Mouse (Mus musculus) MEL (cell line): ENCODE results near the gene Ell. TPM values are rescaled to one million over a fixed set of nuclear protein-coding genes. Genes with fewer than 3 reads are reported as not detected.

ENCODE experiments used
- DNase-seq: peaks from one replicate; pipeline ENCODE4 v3.0.0; 2011; ENCODE audit warnings: low read depth, low spot score
- H3K27ac ChIP-seq: 2 replicates; pipeline ENCODE4 v1.5.1; 2012; ENCODE audit warnings: low read depth, mild to moderate bottlenecking, control low read depth, low read length, moderate library complexity; ENCODE audit not compliant: control insufficient read depth
- H3K27me3 ChIP-seq, 2 experiments: fragments of 150-350 bp in 1 of 2; sonication (generic) in 1 of 2; 2 replicates each; pipeline ENCODE4 v1.6.1; 2012; ENCODE audit warnings: low read length in 2 of 2, mild to moderate bottlenecking in 2 of 2, improper control_type of control experiment in 1 of 2, moderate library complexity in 1 of 2; ENCODE audit not compliant: insufficient read depth in 2 of 2, control insufficient read depth in 1 of 2
- H3K36me3 ChIP-seq, 2 experiments: 2 replicates each; pipeline ENCODE4 v1.6.1; 2012 to 2014; ENCODE audit warnings: low read length in 2 of 2, improper control_type of control experiment in 1 of 2, inconsistent platforms in 1 of 2, mild to moderate bottlenecking in 1 of 2; ENCODE audit not compliant: insufficient read depth in 2 of 2, control insufficient read depth in 1 of 2
- H3K4me1 ChIP-seq, 2 experiments: fragments of 150-350 bp in 1 of 2; sonication (generic) in 1 of 2; 2 replicates each; pipeline ENCODE4 v1.6.1; 2012; ENCODE audit warnings: low read length in 2 of 2, improper control_type of control experiment in 1 of 2, mild to moderate bottlenecking in 1 of 2; ENCODE audit not compliant: insufficient read depth in 2 of 2, control insufficient read depth in 1 of 2
- H3K4me3 ChIP-seq, 2 experiments: fragments of 150-350 bp in 1 of 2; sonication (generic) in 1 of 2; 2 replicates each; pipeline ENCODE4 v1.5.1; 2012; ENCODE audit warnings: low read depth in 2 of 2, low read length in 2 of 2, mild to moderate bottlenecking in 2 of 2, moderate library complexity in 2 of 2, control low read depth in 1 of 2, improper control_type of control experiment in 1 of 2; ENCODE audit not compliant: control insufficient read depth in 1 of 2, insufficient read depth in 1 of 2
- H3K79me2 ChIP-seq: 2 replicates; pipeline ENCODE4 v1.6.1; 2012; ENCODE audit warnings: mild to moderate bottlenecking, low read length, moderate library complexity; ENCODE audit not compliant: control insufficient read depth, poor library complexity, insufficient read depth
- H3K9ac ChIP-seq: 2 replicates; pipeline ENCODE4 v1.6.1; 2012; ENCODE audit warnings: low read depth, mild to moderate bottlenecking, control low read depth, low read length, moderate library complexity; ENCODE audit not compliant: control insufficient read depth, poor library complexity, severe bottlenecking
- H3K9me3 ChIP-seq: fragments of 150-350 bp; sonication (generic); replicated peaks from 2 replicates; pipeline ENCODE4 v1.6.1; 2012; ENCODE audit warnings: mild to moderate bottlenecking, low read length, improper control_type of control experiment, moderate library complexity; ENCODE audit not compliant: insufficient read depth
- BHLHE40 ChIP-seq: IDR thresholded peaks from 2 replicates; pipeline ENCODE4 v1.6.1; 2012; ENCODE audit warnings: low read depth, mild to moderate bottlenecking, inconsistent platforms, low read length, improper control_type of control experiment, borderline replicate concordance
- CHD1 ChIP-seq: IDR thresholded peaks from 2 replicates; pipeline ENCODE4 v1.6.1; 2012; ENCODE audit warnings: low read depth, mild to moderate bottlenecking, inconsistent platforms, low read length, improper control_type of control experiment
- CTCF ChIP-seq, 3 experiments: IDR thresholded peaks in 2 of 3; conservative IDR thresholded peaks in 1 of 3; 2 replicates each; pipeline ENCODE4 v1.5.1; 2011 to 2012; ENCODE audit warnings: low read length in 3 of 3, low read depth in 2 of 3, mild to moderate bottlenecking in 2 of 3, improper control_type of control experiment in 1 of 3, inconsistent platforms in 1 of 3, mixed read lengths in 1 of 3, moderate library complexity in 1 of 3; ENCODE audit not compliant: control insufficient read depth in 1 of 3, insufficient read depth in 1 of 3, poor library complexity in 1 of 3, severe bottlenecking in 1 of 3
- E2F4 ChIP-seq: IDR thresholded peaks from 2 replicates; pipeline ENCODE4 v1.6.1; 2011; ENCODE audit warnings: low read depth, low read length, improper control_type of control experiment, borderline replicate concordance
- ELF1 ChIP-seq: IDR thresholded peaks from 2 replicates; pipeline ENCODE4 v1.6.1; 2014; ENCODE audit warnings: low read depth, mild to moderate bottlenecking, inconsistent platforms, low read length, improper control_type of control experiment, moderate library complexity
- ETS1 ChIP-seq: IDR thresholded peaks from 2 replicates; pipeline ENCODE4 v1.6.1; 2012; ENCODE audit warnings: low read depth, mild to moderate bottlenecking, inconsistent platforms, low read length, improper control_type of control experiment, moderate library complexity
- GABPA ChIP-seq: IDR thresholded peaks from 2 replicates; pipeline ENCODE4 v1.6.1; 2012; ENCODE audit warnings: low read depth, mild to moderate bottlenecking, inconsistent platforms, low read length, improper control_type of control experiment, moderate library complexity
- JUND ChIP-seq: IDR thresholded peaks from 2 replicates; pipeline ENCODE4 v1.6.1; 2011; ENCODE audit warnings: low read depth, mild to moderate bottlenecking, improper control_type of control experiment, low read length
- KAT2A ChIP-seq: conservative IDR thresholded peaks from 2 replicates; pipeline ENCODE4 v1.6.1; 2012; ENCODE audit warnings: low read depth, low read length, improper control_type of control experiment, inconsistent platforms
- MAX ChIP-seq: IDR thresholded peaks from 2 replicates; pipeline ENCODE4 v1.6.1; 2011; ENCODE audit warnings: low read length, improper control_type of control experiment
- MAZ ChIP-seq: IDR thresholded peaks from 2 replicates; pipeline ENCODE4 v1.6.1; 2012; ENCODE audit warnings: low read depth, mild to moderate bottlenecking, inconsistent platforms, low read length, improper control_type of control experiment
- MEF2A ChIP-seq: IDR thresholded peaks from 2 replicates; pipeline ENCODE4 v1.6.1; 2014; ENCODE audit warnings: low read depth, mild to moderate bottlenecking, inconsistent platforms, low read length, improper control_type of control experiment; ENCODE audit not compliant: poor library complexity, insufficient replicate concordance, severe bottlenecking; ENCODE audit errors: extremely low read depth
- MYC ChIP-seq: IDR thresholded peaks from 2 replicates; pipeline ENCODE4 v1.6.1; 2011; ENCODE audit warnings: low read depth, mild to moderate bottlenecking, low read length, improper control_type of control experiment, moderate library complexity
- NELFE ChIP-seq: IDR thresholded peaks from 2 replicates; pipeline ENCODE4 v1.6.1; 2011; ENCODE audit warnings: low read depth, low read length, improper control_type of control experiment
- NRF1 ChIP-seq: IDR thresholded peaks from 2 replicates; pipeline ENCODE4 v1.6.1; 2014; ENCODE audit warnings: low read depth, mild to moderate bottlenecking, inconsistent platforms, low read length, improper control_type of control experiment, moderate library complexity; ENCODE audit not compliant: poor library complexity, insufficient read depth, severe bottlenecking
- POLR2A ChIP-seq, 2 experiments: IDR thresholded peaks; 2 replicates each; pipeline ENCODE4 v1.6.1; 2011 to 2012; ENCODE audit warnings: low read length in 2 of 2, mild to moderate bottlenecking in 2 of 2, control low read depth in 1 of 2, improper control_type of control experiment in 1 of 2, low read depth in 1 of 2, moderate library complexity in 1 of 2; ENCODE audit not compliant: control insufficient read depth in 1 of 2, insufficient read depth in 1 of 2, poor library complexity in 1 of 2
- POLR2AphosphoS2 ChIP-seq: IDR thresholded peaks from 2 replicates; pipeline ENCODE4 v1.6.1; 2011; ENCODE audit warnings: low read length, improper control_type of control experiment
- POLR2AphosphoS5 ChIP-seq: IDR thresholded peaks from 2 replicates; pipeline ENCODE4 v1.6.1; 2012; ENCODE audit warnings: low read depth, borderline replicate concordance, mild to moderate bottlenecking, inconsistent platforms, low read length, moderate library complexity, mixed read lengths
- RAD21 ChIP-seq: IDR thresholded peaks from 2 replicates; pipeline ENCODE4 v1.6.1; 2011; ENCODE audit warnings: mild to moderate bottlenecking, low read depth, low read length, improper control_type of control experiment
- SIN3A ChIP-seq: IDR thresholded peaks from 2 replicates; pipeline ENCODE4 v1.6.1; 2012; ENCODE audit warnings: low read length, improper control_type of control experiment, inconsistent platforms
- SMC3 ChIP-seq: IDR thresholded peaks from 2 replicates; pipeline ENCODE4 v1.6.1; 2011; ENCODE audit warnings: low read depth, low read length, improper control_type of control experiment
- TAL1 ChIP-seq: IDR thresholded peaks from 2 replicates; pipeline ENCODE4 v1.6.1; 2012; ENCODE audit warnings: mild to moderate bottlenecking, inconsistent platforms, low read length, moderate library complexity, mixed read lengths
- TBP ChIP-seq: IDR thresholded peaks from 2 replicates; pipeline ENCODE4 v1.8.0; 2011; ENCODE audit warnings: low read depth, low read length, improper control_type of control experiment
- TCF12 ChIP-seq: IDR thresholded peaks from 2 replicates; pipeline ENCODE4 v1.6.1; 2014; ENCODE audit warnings: low read depth, mild to moderate bottlenecking, inconsistent platforms, low read length, improper control_type of control experiment, moderate library complexity
- UBTF ChIP-seq: IDR thresholded peaks from 2 replicates; pipeline ENCODE4 v1.6.1; 2012; ENCODE audit warnings: low read depth, mild to moderate bottlenecking, inconsistent platforms, low read length, improper control_type of control experiment, moderate library complexity, borderline replicate concordance; ENCODE audit not compliant: insufficient read depth
- USF2 ChIP-seq, 2 experiments: IDR thresholded peaks; 2 replicates each; pipeline ENCODE4 v1.6.1; 2011 to 2012; ENCODE audit warnings: improper control_type of control experiment in 2 of 2, low read length in 2 of 2, borderline replicate concordance in 1 of 2, inconsistent platforms in 1 of 2, low read depth in 1 of 2, mild to moderate bottlenecking in 1 of 2; ENCODE audit not compliant: insufficient read depth in 1 of 2
- ZMIZ1 ChIP-seq: IDR thresholded peaks from 2 replicates; pipeline ENCODE4 v1.6.1; 2012; ENCODE audit warnings: low read depth, mild to moderate bottlenecking, inconsistent platforms, low read length, improper control_type of control experiment, moderate library complexity
- ZNF384 ChIP-seq: IDR thresholded peaks from 2 replicates; pipeline ENCODE4 v1.6.1; 2012; ENCODE audit warnings: low read depth, mild to moderate bottlenecking, inconsistent platforms, low read length, improper control_type of control experiment
- polyA plus RNA-seq, 2 experiments: library from polyadenylated mRNA; stranded (reverse) in 1 of 2; unstranded in 1 of 2; fragments of >175 nt in 1 of 2; fragments of >200 nt in 1 of 2; gene quantifications; 2 replicates each; pipeline versions ENCODE4 v1.2.1 to v1.2.4; 2012; ENCODE audit warnings: low replicate concordance in 2 of 2, low read depth in 1 of 2; ENCODE audit not compliant: insufficient read length in 2 of 2, insufficient read depth in 1 of 2, missing spikeins in 1 of 2
- total RNA-seq: library from RNA; depleted of rRNA; stranded (reverse); fragments of 300-350 nt; gene quantifications from 2 replicates; pipeline ENCODE4 v1.2.3, GENCODE M21; 2012

Ell gene
- total and polyA plus RNA-seq, 3 experiments, result 12.4 to 25.9 TPM; not detected in 1

DNA sequence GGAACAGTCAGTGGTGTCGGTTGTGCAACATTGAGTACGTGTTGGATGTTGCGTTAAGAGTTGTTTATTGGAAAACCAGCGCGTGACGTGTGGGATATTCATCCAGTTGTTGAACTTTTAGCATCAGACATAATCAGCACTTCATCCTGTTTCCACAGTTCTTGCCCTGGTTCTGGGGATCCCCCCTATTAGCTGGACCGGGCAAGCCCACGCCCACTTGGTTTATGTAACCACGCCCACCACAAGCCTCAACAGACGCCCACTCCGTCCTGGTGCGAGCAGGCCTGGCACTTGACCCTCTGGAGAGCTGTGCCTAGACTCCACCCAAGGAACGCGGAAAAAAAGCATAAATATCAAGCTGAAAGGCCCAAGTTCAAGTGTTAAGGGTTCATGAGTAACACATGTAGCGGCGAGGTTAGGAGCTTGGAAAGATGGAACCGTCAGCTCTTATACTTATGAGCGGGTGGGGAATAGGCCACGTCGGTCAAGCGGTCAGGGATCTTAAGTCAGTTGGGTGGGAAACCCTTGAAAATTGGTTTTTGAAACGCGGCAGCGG is 1.2 kb upstream of the Ell start:
- Histone ChIP-seq H3K9ac (peak overlapping the region; percentile 61), H3K9me3 (no peaks in the 10 kb centered on the region), H3K27ac (peak overlapping the region; percentile 56), H3K4me3 (peak overlapping the region; percentile 61 to 69), H3K4me1 (peaks cover 0 to 12% of the 10 kb centered on the region in 2 experiments; a peak in 1 of 4 replicates), H3K36me3 (no peaks in the 10 kb centered on the region), H3K27me3 (no peaks in the 10 kb centered on the region), H3K79me2 (peaks cover 33% of the 10 kb centered on the region)
- TF ChIP-seq CHD1 (no peak), POLR2AphosphoS2 (peak; percentile 55; the same call in 1 of the 2 replicates), CTCF (IDR thresholded peaks at IDR 0.05 in 2 of 3, conservative IDR thresholded peaks at IDR 0.05 in 1 of 3; ENCODE audit: control insufficient read depth in 1 of 3, insufficient read depth in 1 of 3, low read depth in 2 of 3, low read length in 3 of 3, poor library complexity in 1 of 3, severe bottlenecking in 1 of 3) (no peak), ZMIZ1 (peak; percentile 6; the same call in 1 of the 2 replicates), SIN3A (0 out of 2 replicates have a peak, but pooled peaks have one; percentile 12)
- peak; percentile 62 for DNase-seq

DNA sequence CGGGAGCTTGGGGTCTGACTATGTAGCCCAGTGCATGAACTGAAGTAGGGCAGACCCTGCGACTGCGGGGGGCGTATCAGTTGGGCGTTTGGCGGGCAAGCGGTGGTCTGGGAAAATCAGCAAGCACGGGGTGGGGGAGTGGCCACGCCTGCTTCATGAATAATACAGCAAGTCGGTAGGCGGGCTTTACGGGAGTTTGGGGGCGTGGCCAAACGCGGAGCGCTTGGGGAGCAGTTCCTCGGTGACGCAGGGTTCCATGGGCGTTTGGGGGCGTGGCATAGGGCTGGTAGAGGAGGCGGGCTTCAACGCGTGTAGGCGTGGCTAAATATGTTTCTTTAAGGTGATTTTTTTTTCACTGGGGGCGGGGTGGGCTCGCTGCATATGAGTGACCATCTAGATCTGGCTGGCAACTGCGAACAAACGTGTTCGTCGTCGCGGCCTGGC is 602 bp upstream of the Ell start:
- peak; percentile 98 for DNase-seq
- Histone ChIP-seq H3K9me3 (no peaks in the 10 kb centered on the region), H3K4me1 (peaks cover 0 to 12% of the 10 kb centered on the region in 2 experiments; a peak in 1 of 4 replicates), H3K9ac (peak overlapping the region; percentile 61), H3K4me3 (peak overlapping the region; percentile 61 to 69), H3K79me2 (peaks cover 39% of the 10 kb centered on the region), H3K27me3 (no peaks in the 10 kb centered on the region), H3K27ac (peak overlapping the region; percentile 68), H3K36me3 (no peaks in the 10 kb centered on the region)
- no peak; the same call in none of the 2 replicates for TF ChIP-seq SIN3A
- TF ChIP-seq TAL1, result no peak
- TF ChIP-seq E2F4, result 0 out of 2 replicates have a peak, but pooled peaks have one; percentile 39
- no peak for TF ChIP-seq SMC3
- TF ChIP-seq RAD21, result no peak
- no peak for TF ChIP-seq BHLHE40
- no peak for TF ChIP-seq NRF1
- peak; percentile 43; the same call in 1 of the 2 replicates for TF ChIP-seq MAZ
- no peak for TF ChIP-seq JUND
- no peak for TF ChIP-seq MYC
- no peak for TF ChIP-seq ETS1
- TF ChIP-seq POLR2AphosphoS2, result no peak
- TF ChIP-seq UBTF, result no peak
- TF ChIP-seq GABPA, result no peak
- TF ChIP-seq ELF1, result no peak
- no peak for TF ChIP-seq POLR2AphosphoS5
- 0 out of 2 replicates have a peak, but pooled peaks have one; percentile 43 for TF ChIP-seq ZMIZ1
- peak; percentile 73 for TF ChIP-seq MAX
- TF ChIP-seq TBP, result no peak
- TF ChIP-seq MEF2A, result no peak
- TF ChIP-seq POLR2A (IDR thresholded peaks at IDR 0.05; ENCODE audit: control insufficient read depth in 1 of 2, insufficient read depth in 1 of 2, low read depth in 1 of 2, low read length in 2 of 2, poor library complexity in 1 of 2), result peak in 1 of 2 experiments; percentile 41; a peak in 1 of 4 replicates
- TF ChIP-seq USF2 (IDR thresholded peaks at IDR 0.05; ENCODE audit: borderline replicate concordance in 1 of 2, insufficient read depth in 1 of 2, low read depth in 1 of 2, low read length in 2 of 2), result no peak
- no peak for TF ChIP-seq CHD1
- 0 out of 2 replicates have a peak, but pooled peaks have one; percentile 21 for TF ChIP-seq TCF12
- no peak for TF ChIP-seq KAT2A
- TF ChIP-seq CTCF (IDR thresholded peaks at IDR 0.05 in 2 of 3, conservative IDR thresholded peaks at IDR 0.05 in 1 of 3; ENCODE audit: control insufficient read depth in 1 of 3, insufficient read depth in 1 of 3, low read depth in 2 of 3, low read length in 3 of 3, poor library complexity in 1 of 3, severe bottlenecking in 1 of 3), result no peak
- no peak for TF ChIP-seq NELFE
- peak; percentile 95 for TF ChIP-seq ZNF384
